Mouse (Mus musculus): ENCODE results near the gene Fbxo21. TPM values are rescaled to one million over a fixed set of nuclear protein-coding genes. Genes with fewer than 3 reads are reported as not detected.

The Fbxo21 gene
- polyA plus RNA-seq, 1 experiment from 2014 or later = 82.9 TPM

Other genes with a start within 250 kb of the Fbxo21 start
- gene Nos1, start 195.7 kb upstream of the Fbxo21 start, polyA plus RNA-seq (2014; fragmentation: Nextera tagmentation; extraction: Ambion mirVana) = 0.76 and 0.96 TPM in 2 replicates
- gene Tesc, start 51.0 kb downstream of the Fbxo21 start, polyA plus RNA-seq (2014; fragmentation: Nextera tagmentation; extraction: Ambion mirVana) = 10.1 and 12.3 TPM in 2 replicates
- gene Fbxw8, start 178.7 kb downstream of the Fbxo21 start, polyA plus RNA-seq (2014; fragmentation: Nextera tagmentation; extraction: Ambion mirVana) = 22.8 and 28.6 TPM in 2 replicates
- gene Hrk, start 187.9 kb downstream of the Fbxo21 start, polyA plus RNA-seq (2014; fragmentation: Nextera tagmentation; extraction: Ambion mirVana) = 0.03 and 0.04 TPM in 2 replicates